Mouse (Mus musculus): ENCODE measurements around the gene Cd28. TPM values are rescaled to one million over a fixed set of nuclear protein-coding genes. Genes with fewer than 3 reads are reported as not detected.

The Cd28 gene
- total and polyA plus RNA-seq, 3 experiments, result not detected

GRCm38 (mm10) chr1:60760475-60760874 is 43.9 kb downstream of the Cd28 start:
- no peaks in the 10 kb centered on the region for H3K27me3 ChIP-seq (ENCODE audit: control insufficient read depth in 1 of 2, insufficient read depth in 2 of 2, low read length in 2 of 2)
- TF ChIP-seq SMC3 (IDR thresholded peaks at IDR 0.05; ENCODE audit: low read depth, low read length), result no peak
- no peak for TF ChIP-seq E2F4 (IDR thresholded peaks at IDR 0.05; ENCODE audit: borderline replicate concordance, low read depth, low read length)
- no peak for TF ChIP-seq TAL1 (IDR thresholded peaks at IDR 0.05; ENCODE audit: low read length)
- no peak for TF ChIP-seq UBTF (IDR thresholded peaks at IDR 0.05; ENCODE audit: borderline replicate concordance, insufficient read depth, low read depth, low read length)
- TF ChIP-seq POLR2AphosphoS2 (IDR thresholded peaks at IDR 0.05; ENCODE audit: low read length), result no peak
- no peak for TF ChIP-seq SIN3A (IDR thresholded peaks at IDR 0.05; ENCODE audit: low read length)
- no peak for TF ChIP-seq BHLHE40 (IDR thresholded peaks at IDR 0.05; ENCODE audit: borderline replicate concordance, low read depth, low read length)
- no peak for TF ChIP-seq MAFK (IDR thresholded peaks at IDR 0.05; ENCODE audit: borderline replicate concordance, low read depth, low read length)
- TF ChIP-seq NRF1 (IDR thresholded peaks at IDR 0.05; ENCODE audit: insufficient read depth, low read depth, low read length, poor library complexity, severe bottlenecking), result no peak
- TF ChIP-seq RCOR1 (IDR thresholded peaks at IDR 0.05; ENCODE audit: low read depth, low read length), result no peak
- TF ChIP-seq NELFE (IDR thresholded peaks at IDR 0.05; ENCODE audit: low read depth, low read length), result no peak
- TF ChIP-seq ZC3H11A (IDR thresholded peaks at IDR 0.05; ENCODE audit: low read depth, low read length), result no peak
- no peak for TF ChIP-seq MYC (IDR thresholded peaks at IDR 0.05; ENCODE audit: low read depth, low read length)
- TF ChIP-seq MAX (IDR thresholded peaks at IDR 0.05; ENCODE audit: low read length), result no peak
- no peak for TF ChIP-seq POLR2AphosphoS5 (IDR thresholded peaks at IDR 0.05; ENCODE audit: borderline replicate concordance, low read depth, low read length)
- TF ChIP-seq TCF12 (IDR thresholded peaks at IDR 0.05; ENCODE audit: low read depth, low read length), result no peak
- TF ChIP-seq GATA1 (IDR thresholded peaks at IDR 0.05; ENCODE audit: low read depth, low read length), result no peak
- TF ChIP-seq RAD21 (IDR thresholded peaks at IDR 0.05; ENCODE audit: low read depth, low read length), result no peak
- no peak for TF ChIP-seq USF1 (IDR thresholded peaks at IDR 0.05; ENCODE audit: low read depth, low read length)
- no peaks in the 10 kb centered on the region for H3K36me3 ChIP-seq (ENCODE audit: control insufficient read depth in 1 of 2, insufficient read depth in 2 of 2, low read length in 2 of 2)
- H3K79me2 ChIP-seq (ENCODE audit: control insufficient read depth, insufficient read depth, low read length, poor library complexity), result no peaks in the 10 kb centered on the region
- H3K9ac ChIP-seq (ENCODE audit: control insufficient read depth, low read depth, low read length, poor library complexity, severe bottlenecking), result no peak overlapping the region
- H3K4me1 ChIP-seq (ENCODE audit: control insufficient read depth in 1 of 2, insufficient read depth in 2 of 2, low read length in 2 of 2), result no peaks in the 10 kb centered on the region
- no peak overlapping the region for H3K4me3 ChIP-seq (ENCODE audit: control insufficient read depth in 1 of 2, insufficient read depth in 1 of 2, low read depth in 2 of 2, low read length in 2 of 2)
- no peak for DNase-seq (ENCODE audit: low read depth, low spot score)
- no peak overlapping the region for H3K27ac ChIP-seq (ENCODE audit: control insufficient read depth, low read depth, low read length)
- H3K9me3 ChIP-seq (replicated peaks; ENCODE audit: insufficient read depth, low read length), result no peaks in the 10 kb centered on the region

- TF ChIP-seq ZKSCAN1 (IDR thresholded peaks at IDR 0.05; ENCODE audit: low read depth, low read length) (no peak), JUND (IDR thresholded peaks at IDR 0.05; ENCODE audit: low read depth, low read length) (no peak), ETS1 (IDR thresholded peaks at IDR 0.05; ENCODE audit: low read depth, low read length) (no peak), MYC (IDR thresholded peaks at IDR 0.05; ENCODE audit: low read depth, low read length) (no peak), ZC3H11A (IDR thresholded peaks at IDR 0.05; ENCODE audit: low read depth, low read length) (no peak), MXI1 (IDR thresholded peaks at IDR 0.05; ENCODE audit: low read depth, low read length) (no peak), CHD1 (IDR thresholded peaks at IDR 0.05; ENCODE audit: low read depth, low read length) (no peak), POLR2AphosphoS5 (IDR thresholded peaks at IDR 0.05; ENCODE audit: borderline replicate concordance, low read depth, low read length) (no peak), ZMIZ1 (IDR thresholded peaks at IDR 0.05; ENCODE audit: low read depth, low read length) (no peak), MAZ (IDR thresholded peaks at IDR 0.05; ENCODE audit: low read depth, low read length) (no peak), USF2 (IDR thresholded peaks at IDR 0.05; ENCODE audit: borderline replicate concordance in 1 of 2, insufficient read depth in 1 of 2, low read depth in 1 of 2, low read length in 2 of 2) (no peak), MAFK (IDR thresholded peaks at IDR 0.05; ENCODE audit: borderline replicate concordance, low read depth, low read length) (no peak), SMC3 (IDR thresholded peaks at IDR 0.05; ENCODE audit: low read depth, low read length) (no peak), MAX (IDR thresholded peaks at IDR 0.05; ENCODE audit: low read length) (no peak), CTCF (IDR thresholded peaks at IDR 0.05 in 2 of 3, conservative IDR thresholded peaks at IDR 0.05 in 1 of 3; ENCODE audit: control insufficient read depth in 1 of 3, insufficient read depth in 1 of 3, low read depth in 2 of 3, low read length in 3 of 3, poor library complexity in 1 of 3, severe bottlenecking in 1 of 3) (no peak), POLR2AphosphoS2 (IDR thresholded peaks at IDR 0.05; ENCODE audit: low read length) (no peak), ZNF384 (IDR thresholded peaks at IDR 0.05; ENCODE audit: low read depth, low read length) (no peak), KAT2A (conservative IDR thresholded peaks at IDR 0.05; ENCODE audit: low read depth, low read length) (no peak), BHLHE40 (IDR thresholded peaks at IDR 0.05; ENCODE audit: borderline replicate concordance, low read depth, low read length) (no peak), NELFE (IDR thresholded peaks at IDR 0.05; ENCODE audit: low read depth, low read length) (no peak)
- Histone ChIP-seq H3K36me3 (ENCODE audit: control insufficient read depth in 1 of 2, insufficient read depth in 2 of 2, low read length in 2 of 2) (no peaks in the 10 kb centered on the region), H3K27ac (ENCODE audit: control insufficient read depth, low read depth, low read length) (no peak overlapping the region), H3K9me3 (replicated peaks; ENCODE audit: insufficient read depth, low read length) (no peaks in the 10 kb centered on the region), H3K27me3 (ENCODE audit: control insufficient read depth in 1 of 2, insufficient read depth in 2 of 2, low read length in 2 of 2) (no peaks in the 10 kb centered on the region), H3K79me2 (ENCODE audit: control insufficient read depth, insufficient read depth, low read length, poor library complexity) (no peaks in the 10 kb centered on the region), H3K4me3 (ENCODE audit: control insufficient read depth in 1 of 2, insufficient read depth in 1 of 2, low read depth in 2 of 2, low read length in 2 of 2) (no peak overlapping the region), H3K9ac (ENCODE audit: control insufficient read depth, low read depth, low read length, poor library complexity, severe bottlenecking) (no peak overlapping the region), H3K4me1 (ENCODE audit: control insufficient read depth in 1 of 2, insufficient read depth in 2 of 2, low read length in 2 of 2) (no peaks in the 10 kb centered on the region)
- no peak for DNase-seq (ENCODE audit: low read depth, low spot score)
Observed at GRCm38 (mm10) chr1:60761528-60762171, 45.0 kb downstream of the Cd28 start.
